Mouse (Mus musculus): Measurements from ENCODE around the gene Odf3l2.

DNA sequence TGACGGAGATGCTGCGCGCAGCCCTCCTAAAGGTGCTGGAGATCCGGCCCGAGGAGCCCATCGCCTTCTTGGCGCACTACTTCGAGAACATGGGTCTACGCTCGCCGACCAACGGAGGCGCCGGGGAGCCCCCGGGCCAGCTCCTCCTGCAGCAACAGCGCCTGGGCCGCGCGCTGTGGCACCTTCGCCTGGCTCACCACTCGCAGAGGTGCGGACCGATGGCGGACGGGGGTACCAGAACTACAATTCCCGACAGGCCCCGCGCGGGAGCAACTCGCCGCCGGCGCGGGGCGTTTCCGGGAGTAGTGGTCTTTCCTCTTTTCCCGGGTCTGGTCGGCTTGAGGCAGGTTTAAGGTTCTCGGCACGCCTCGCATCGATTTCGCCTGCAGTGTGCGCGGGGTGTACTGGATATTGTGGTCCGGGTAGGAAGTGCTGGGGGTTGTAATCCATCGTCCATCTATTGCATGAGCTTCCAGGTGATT lies 24.1 kb upstream of the Odf3l2 start:
- TF ChIP-seq GATA1 (IDR thresholded peaks at IDR 0.05; ENCODE audit: borderline replicate concordance, low read length) (no peak), FLI1 (IDR thresholded peaks at IDR 0.05; ENCODE audit: low read length) (no peak)

Measured in megakaryocyte, embryonic 14.5 days (primary cell).